Mouse (Mus musculus): ENCODE data around the gene Trub1. TPM values are rescaled to one million over a fixed set of nuclear protein-coding genes. Genes with fewer than 3 reads are reported as not detected.

The Trub1 gene
- polyA plus RNA-seq, 1 experiment = 4.7 TPM

- TF ChIP-seq REST (IDR thresholded peaks at IDR 0.05; ENCODE audit: insufficient read depth, insufficient read length) = no peak
- no peak for TF ChIP-seq MAX (IDR thresholded peaks at IDR 0.05; ENCODE audit: low read depth)
- no peak for TF ChIP-seq MYOD1 (IDR thresholded peaks at IDR 0.05; ENCODE audit: control insufficient read depth in 1 of 3, insufficient read length in 2 of 3, low read depth in 2 of 3)
- TF ChIP-seq SRF (IDR thresholded peaks at IDR 0.05; ENCODE audit: control insufficient read depth, insufficient read length, low read depth) = no peak
- TF ChIP-seq TCF12 (IDR thresholded peaks at IDR 0.05; ENCODE audit: insufficient read depth, poor library complexity, severe bottlenecking) = no peak
- TF ChIP-seq POLR2A (IDR thresholded peaks at IDR 0.05; ENCODE audit: insufficient read length, low read depth) = no peak
- no peak for TF ChIP-seq E2F4 (IDR thresholded peaks at IDR 0.05; ENCODE audit: insufficient read depth)
- TF ChIP-seq USF1 (IDR thresholded peaks at IDR 0.05; ENCODE audit: low read depth) = no peak
- no peak for TF ChIP-seq MYOG (IDR thresholded peaks at IDR 0.05; ENCODE audit: control insufficient read depth in 1 of 3, insufficient read depth in 1 of 3, insufficient read length in 2 of 3, low read depth in 2 of 3)
- TF ChIP-seq CEBPB (IDR thresholded peaks at IDR 0.05; ENCODE audit: insufficient read depth, poor library complexity, severe bottlenecking) = no peak
- TF ChIP-seq POLR2AphosphoS2 (IDR thresholded peaks at IDR 0.05; ENCODE audit: insufficient read length, low read depth) = no peak
Measured at GRCm38 (mm10) chr19:57530212-57530611, 77.5 kb downstream of the Trub1 start.

GRCm38 (mm10) chr19:57534262-57534661, 81.5 kb downstream of the Trub1 start:
- H3K4me2 ChIP-seq (ENCODE audit: low read depth) = no peak overlapping the region
- H3ac ChIP-seq (ENCODE audit: control insufficient read depth, insufficient read length) = no peak overlapping the region
- H3K36me3 ChIP-seq (ENCODE audit: control insufficient read depth, insufficient read depth) = no peaks in the 10 kb centered on the region
- no peak overlapping the region for H3K4me3 ChIP-seq
- H3K79me2 ChIP-seq (ENCODE audit: control insufficient read depth, insufficient read depth) = no peaks in the 10 kb centered on the region
- peaks cover 20% of the 10 kb centered on the region for H3K27me3 ChIP-seq (ENCODE audit: control insufficient read depth, insufficient read depth, insufficient read length)
- TF ChIP-seq MAX (IDR thresholded peaks at IDR 0.05; ENCODE audit: low read depth) (no peak), SRF (IDR thresholded peaks at IDR 0.05; ENCODE audit: control insufficient read depth, insufficient read length, low read depth) (no peak), MYOD1 (IDR thresholded peaks at IDR 0.05; ENCODE audit: control insufficient read depth in 1 of 3, insufficient read length in 2 of 3, low read depth in 2 of 3) (no peak), E2F4 (IDR thresholded peaks at IDR 0.05; ENCODE audit: insufficient read depth) (no peak), TCF3 (IDR thresholded peaks at IDR 0.05; ENCODE audit: insufficient read length, low read depth) (no peak), REST (IDR thresholded peaks at IDR 0.05; ENCODE audit: insufficient read depth, insufficient read length) (no peak), POLR2A (IDR thresholded peaks at IDR 0.05; ENCODE audit: insufficient read length, low read depth) (no peak), CEBPB (IDR thresholded peaks at IDR 0.05; ENCODE audit: insufficient read depth, poor library complexity, severe bottlenecking) (no peak), USF1 (IDR thresholded peaks at IDR 0.05; ENCODE audit: low read depth) (no peak), POLR2AphosphoS2 (IDR thresholded peaks at IDR 0.05; ENCODE audit: insufficient read length, low read depth) (no peak), TCF12 (IDR thresholded peaks at IDR 0.05; ENCODE audit: insufficient read depth, poor library complexity, severe bottlenecking) (no peak), MYOG (IDR thresholded peaks at IDR 0.05; ENCODE audit: control insufficient read depth in 1 of 3, insufficient read depth in 1 of 3, insufficient read length in 2 of 3, low read depth in 2 of 3) (no peak)

More at GRCm38 (mm10) chr19:57530212-57530611, 77.5 kb downstream of the Trub1 start:
- Histone ChIP-seq H3K27me3 (ENCODE audit: control insufficient read depth, insufficient read depth, insufficient read length) (peaks cover 20% of the 10 kb centered on the region), H3K4me2 (ENCODE audit: low read depth) (no peak overlapping the region), H3K4me3 (no peak overlapping the region), H3K79me2 (ENCODE audit: control insufficient read depth, insufficient read depth) (no peaks in the 10 kb centered on the region), H3K36me3 (ENCODE audit: control insufficient read depth, insufficient read depth) (no peaks in the 10 kb centered on the region), H3ac (ENCODE audit: control insufficient read depth, insufficient read length) (no peak overlapping the region)

- Histone ChIP-seq H3ac (ENCODE audit: control insufficient read depth, insufficient read length) (no peak overlapping the region), H3K4me3 (no peak overlapping the region), H3K36me3 (ENCODE audit: control insufficient read depth, insufficient read depth) (no peaks in the 10 kb centered on the region), H3K79me2 (ENCODE audit: control insufficient read depth, insufficient read depth) (no peaks in the 10 kb centered on the region), H3K27me3 (ENCODE audit: control insufficient read depth, insufficient read depth, insufficient read length) (peaks cover 14% of the 10 kb centered on the region), H3K4me2 (ENCODE audit: low read depth) (no peak overlapping the region)
- TF ChIP-seq MAX (IDR thresholded peaks at IDR 0.05; ENCODE audit: low read depth) (no peak), MYOG (IDR thresholded peaks at IDR 0.05; ENCODE audit: control insufficient read depth in 1 of 3, insufficient read depth in 1 of 3, insufficient read length in 2 of 3, low read depth in 2 of 3) (no peak), REST (IDR thresholded peaks at IDR 0.05; ENCODE audit: insufficient read depth, insufficient read length) (no peak), USF1 (IDR thresholded peaks at IDR 0.05; ENCODE audit: low read depth) (no peak)
Measured at GRCm38 (mm10) chr19:57536512-57536911, 83.8 kb downstream of the Trub1 start.

- Histone ChIP-seq H3ac (ENCODE audit: control insufficient read depth, insufficient read length) (no peak overlapping the region), H3K4me3 (no peak overlapping the region), H3K27me3 (ENCODE audit: control insufficient read depth, insufficient read depth, insufficient read length) (peaks cover 5% of the 10 kb centered on the region), H3K36me3 (ENCODE audit: control insufficient read depth, insufficient read depth) (no peaks in the 10 kb centered on the region), H3K79me2 (ENCODE audit: control insufficient read depth, insufficient read depth) (no peaks in the 10 kb centered on the region), H3K4me2 (ENCODE audit: low read depth) (no peak overlapping the region)
- TF ChIP-seq CEBPB (IDR thresholded peaks at IDR 0.05; ENCODE audit: insufficient read depth, poor library complexity, severe bottlenecking) (no peak), REST (IDR thresholded peaks at IDR 0.05; ENCODE audit: insufficient read depth, insufficient read length) (no peak), E2F4 (IDR thresholded peaks at IDR 0.05; ENCODE audit: insufficient read depth) (no peak), POLR2AphosphoS2 (IDR thresholded peaks at IDR 0.05; ENCODE audit: insufficient read length, low read depth) (no peak), POLR2A (IDR thresholded peaks at IDR 0.05; ENCODE audit: insufficient read length, low read depth) (no peak), USF1 (IDR thresholded peaks at IDR 0.05; ENCODE audit: low read depth) (no peak)
Measured at GRCm38 (mm10) chr19:57537510-57538182, 84.9 kb downstream of the Trub1 start.

GRCm38 (mm10) chr19:57540118-57540517, 87.4 kb downstream of the Trub1 start:
- Histone ChIP-seq H3K36me3 (ENCODE audit: control insufficient read depth, insufficient read depth) (no peaks in the 10 kb centered on the region), H3K79me2 (ENCODE audit: control insufficient read depth, insufficient read depth) (no peaks in the 10 kb centered on the region)
- TF ChIP-seq CEBPB (IDR thresholded peaks at IDR 0.05; ENCODE audit: insufficient read depth, poor library complexity, severe bottlenecking) (no peak), E2F4 (IDR thresholded peaks at IDR 0.05; ENCODE audit: insufficient read depth) (no peak), POLR2AphosphoS2 (IDR thresholded peaks at IDR 0.05; ENCODE audit: insufficient read length, low read depth) (no peak), POLR2A (IDR thresholded peaks at IDR 0.05; ENCODE audit: insufficient read length, low read depth) (no peak), REST (IDR thresholded peaks at IDR 0.05; ENCODE audit: insufficient read depth, insufficient read length) (no peak), USF1 (IDR thresholded peaks at IDR 0.05; ENCODE audit: low read depth) (no peak), MAX (IDR thresholded peaks at IDR 0.05; ENCODE audit: low read depth) (no peak), TCF3 (IDR thresholded peaks at IDR 0.05; ENCODE audit: insufficient read length, low read depth) (no peak), TCF12 (IDR thresholded peaks at IDR 0.05; ENCODE audit: insufficient read depth, poor library complexity, severe bottlenecking) (no peak), MYOG (IDR thresholded peaks at IDR 0.05; ENCODE audit: control insufficient read depth in 1 of 3, insufficient read depth in 1 of 3, insufficient read length in 2 of 3, low read depth in 2 of 3) (no peak), SRF (IDR thresholded peaks at IDR 0.05; ENCODE audit: control insufficient read depth, insufficient read length, low read depth) (no peak), MYOD1 (IDR thresholded peaks at IDR 0.05; ENCODE audit: control insufficient read depth in 1 of 3, insufficient read length in 2 of 3, low read depth in 2 of 3) (no peak)

More at GRCm38 (mm10) chr19:57540118-57540517, 87.4 kb downstream of the Trub1 start:
- Histone ChIP-seq H3K4me3 (no peak overlapping the region), H3K27me3 (ENCODE audit: control insufficient read depth, insufficient read depth, insufficient read length) (no peaks in the 10 kb centered on the region), H3K4me2 (ENCODE audit: low read depth) (no peak overlapping the region), H3ac (ENCODE audit: control insufficient read depth, insufficient read length) (no peak overlapping the region)
